Mouse (Mus musculus) kidney, postnatal 10 days (tissue): Measurements from ENCODE around the gene Zic5.

Source experiments
- DNase-seq: peaks from one replicate; pipeline ENCODE4 v3.0.0; 2021; ENCODE audit warnings: mixed read lengths

Gene Zic5

DNA sequence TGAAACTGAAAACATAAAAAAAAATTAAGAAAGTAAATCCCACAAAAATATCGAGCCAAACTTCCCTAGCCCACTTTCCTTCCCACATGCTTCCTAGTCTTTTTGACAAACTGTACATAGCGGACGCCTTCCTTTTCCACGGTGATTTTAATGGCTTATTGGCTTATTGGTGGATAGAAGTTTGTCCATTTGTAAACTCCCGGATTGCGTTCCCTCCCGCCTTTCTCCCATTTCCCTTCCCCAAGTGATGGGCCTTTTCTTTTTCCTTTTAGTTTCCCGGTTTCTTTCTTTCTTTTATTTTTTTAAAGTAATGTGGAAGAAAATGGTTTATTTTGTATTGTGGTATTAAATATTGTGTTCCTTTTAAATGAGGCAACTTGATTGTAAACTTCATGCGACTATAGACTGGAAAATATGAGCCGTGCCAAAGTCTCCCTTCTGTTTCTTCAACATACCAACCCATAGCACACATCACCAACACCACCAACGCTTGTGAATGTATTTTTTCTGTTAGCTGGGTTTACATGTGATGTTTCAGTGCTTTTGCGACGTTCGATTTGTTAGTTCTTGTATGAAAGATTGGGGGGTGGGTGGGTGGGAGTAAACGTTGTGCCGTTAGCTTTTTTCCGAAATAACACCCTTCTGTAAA lies 14.1 kb upstream of the Zic5 start:
- no peak for DNase-seq

DNA sequence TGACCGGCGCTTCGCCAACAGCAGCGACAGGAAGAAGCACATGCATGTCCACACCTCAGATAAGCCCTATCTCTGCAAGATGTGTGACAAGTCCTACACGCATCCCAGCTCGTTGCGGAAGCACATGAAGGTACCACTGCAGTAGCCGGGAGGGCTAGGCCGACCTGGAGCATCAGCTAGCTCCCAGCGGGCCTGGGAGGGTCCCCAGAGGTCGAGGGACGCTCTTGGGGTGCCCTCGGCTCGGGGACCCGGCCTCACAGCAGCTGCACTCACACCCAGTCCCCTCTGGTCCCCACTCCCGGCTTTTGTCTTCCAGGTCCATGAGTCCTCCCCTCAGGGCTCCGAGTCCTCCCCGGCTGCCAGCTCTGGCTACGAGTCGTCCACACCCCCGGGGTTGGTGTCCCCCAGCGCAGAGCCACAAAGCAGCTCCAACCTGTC lies 13.1 kb upstream of the Zic5 start:
- DNase-seq = no peak

DNA sequence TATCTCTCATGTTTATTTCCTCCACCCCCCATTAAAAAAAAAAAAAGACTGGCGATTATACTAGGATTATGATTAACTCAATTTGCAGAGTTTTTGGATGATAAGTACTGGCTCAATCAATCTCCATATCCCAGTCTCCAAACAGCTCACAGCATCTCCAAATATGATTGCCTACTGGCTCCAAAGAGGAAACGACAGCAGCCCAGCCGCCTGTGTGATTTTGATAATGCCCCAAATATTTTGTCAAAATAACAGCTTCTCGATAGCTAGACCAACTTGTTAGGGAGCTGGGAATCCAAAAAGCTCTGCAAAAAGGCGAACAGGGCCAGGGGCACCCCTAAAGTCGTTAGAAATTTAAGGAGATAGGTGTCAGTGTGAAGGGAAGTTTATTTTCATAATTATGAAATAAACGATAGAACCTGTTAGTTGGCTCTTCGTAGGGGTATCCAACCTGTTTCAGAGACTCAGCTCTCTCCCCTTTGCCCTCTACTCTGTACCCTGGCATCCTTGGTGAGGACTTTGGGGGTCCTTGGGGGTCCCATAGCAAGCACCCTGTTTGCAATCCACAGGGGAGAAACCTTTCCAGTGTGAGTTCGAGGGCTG lies 12.6 kb upstream of the Zic5 start:
- DNase-seq = no peak

DNA sequence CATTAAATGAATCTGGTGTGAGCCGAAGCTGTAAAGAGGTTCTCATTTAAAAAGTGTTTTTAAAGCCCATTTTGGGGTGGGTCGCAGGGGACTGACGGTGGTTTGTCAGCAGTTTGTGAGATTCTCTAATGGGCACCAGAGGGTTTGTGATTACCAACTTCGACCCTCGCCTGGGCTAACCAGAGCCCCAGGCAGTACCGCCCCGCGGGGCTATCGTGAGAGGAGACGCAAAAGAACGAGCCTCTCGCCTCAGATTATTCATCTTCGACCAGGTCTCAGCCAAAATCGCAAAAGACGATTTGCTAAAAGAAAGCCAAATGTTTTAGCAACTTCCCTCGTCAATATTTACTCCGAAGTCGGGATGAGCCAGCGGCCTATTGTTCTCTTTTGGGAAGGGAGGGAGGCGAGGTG lies 11.8 kb upstream of the Zic5 start:
- DNase-seq = no peak

DNA sequence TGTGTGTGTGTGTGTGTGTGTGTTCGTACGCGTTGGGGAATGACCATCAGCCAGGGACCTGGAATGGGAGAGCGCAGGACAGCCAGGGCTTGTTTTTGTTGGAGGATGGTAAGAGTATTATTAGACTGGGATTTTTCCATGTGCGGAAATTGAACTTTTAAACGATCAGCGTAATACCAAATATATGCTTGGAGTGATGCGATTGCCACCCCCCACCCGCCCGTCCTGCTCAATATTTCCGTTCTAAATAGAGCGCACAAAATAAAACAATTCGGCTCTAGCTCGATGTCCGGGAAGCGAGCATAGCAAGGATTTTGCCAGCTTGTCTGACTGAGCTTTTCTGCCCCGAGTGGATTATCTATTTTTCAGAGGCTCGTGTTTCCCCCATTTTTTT lies 11.3 kb upstream of the Zic5 start:
- no peak for DNase-seq

DNA sequence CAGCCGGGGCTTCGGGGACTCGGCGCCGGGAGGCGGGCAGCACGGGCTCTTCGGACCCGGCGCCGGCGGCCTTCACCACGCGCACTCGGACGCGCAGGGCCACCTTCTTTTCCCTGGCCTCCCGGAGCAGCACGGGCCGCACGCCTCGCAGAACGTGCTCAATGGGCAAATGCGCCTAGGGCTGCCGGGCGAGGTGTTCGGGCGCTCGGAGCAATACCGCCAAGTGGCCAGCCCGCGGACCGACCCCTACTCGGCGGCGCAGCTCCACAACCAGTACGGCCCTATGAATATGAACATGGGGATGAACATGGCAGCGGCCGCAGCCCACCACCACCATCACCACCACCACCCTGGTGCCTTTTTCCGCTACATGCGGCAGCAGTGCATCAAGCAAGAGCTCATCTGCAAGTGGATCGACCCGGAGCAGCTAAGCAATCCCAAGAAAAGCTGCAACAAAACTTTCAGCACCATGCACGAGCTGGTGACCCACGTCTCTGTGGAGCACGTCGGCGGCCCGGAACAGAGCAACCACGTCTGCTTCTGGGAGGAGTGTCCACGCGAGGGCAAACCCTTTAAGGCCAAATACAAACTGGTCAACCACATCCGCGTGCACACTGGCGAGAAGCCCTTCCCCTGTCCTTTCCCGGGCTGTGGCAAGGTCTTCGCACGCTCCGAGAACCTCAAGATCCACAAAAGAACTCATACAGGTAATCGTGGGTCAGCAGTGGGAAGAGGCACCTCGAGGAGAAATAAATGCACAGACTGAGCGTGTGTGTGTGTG lies 10.8 kb upstream of the Zic5 start:
- peak; percentile 35 for DNase-seq

DNA sequence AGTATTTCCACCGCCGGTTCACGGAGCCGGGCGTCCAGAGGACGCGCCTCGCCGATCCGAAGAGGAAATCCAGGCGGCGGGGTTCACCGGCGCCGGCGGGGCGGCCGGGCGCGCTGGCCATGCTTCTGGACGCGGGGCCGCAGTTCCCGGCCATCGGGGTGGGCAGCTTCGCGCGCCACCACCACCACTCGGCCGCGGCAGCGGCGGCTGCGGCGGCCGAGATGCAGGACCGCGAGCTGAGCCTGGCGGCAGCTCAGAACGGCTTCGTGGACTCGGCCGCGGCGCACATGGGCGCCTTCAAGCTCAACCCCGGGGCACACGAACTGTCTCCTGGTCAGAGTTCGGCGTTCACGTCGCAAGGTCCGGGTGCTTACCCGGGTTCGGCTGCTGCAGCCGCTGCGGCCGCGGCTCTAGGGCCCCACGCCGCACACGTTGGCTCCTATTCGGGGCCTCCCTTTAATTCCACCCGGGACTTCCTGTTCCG lies 10.1 kb upstream of the Zic5 start:
- no peak for DNase-seq

DNA sequence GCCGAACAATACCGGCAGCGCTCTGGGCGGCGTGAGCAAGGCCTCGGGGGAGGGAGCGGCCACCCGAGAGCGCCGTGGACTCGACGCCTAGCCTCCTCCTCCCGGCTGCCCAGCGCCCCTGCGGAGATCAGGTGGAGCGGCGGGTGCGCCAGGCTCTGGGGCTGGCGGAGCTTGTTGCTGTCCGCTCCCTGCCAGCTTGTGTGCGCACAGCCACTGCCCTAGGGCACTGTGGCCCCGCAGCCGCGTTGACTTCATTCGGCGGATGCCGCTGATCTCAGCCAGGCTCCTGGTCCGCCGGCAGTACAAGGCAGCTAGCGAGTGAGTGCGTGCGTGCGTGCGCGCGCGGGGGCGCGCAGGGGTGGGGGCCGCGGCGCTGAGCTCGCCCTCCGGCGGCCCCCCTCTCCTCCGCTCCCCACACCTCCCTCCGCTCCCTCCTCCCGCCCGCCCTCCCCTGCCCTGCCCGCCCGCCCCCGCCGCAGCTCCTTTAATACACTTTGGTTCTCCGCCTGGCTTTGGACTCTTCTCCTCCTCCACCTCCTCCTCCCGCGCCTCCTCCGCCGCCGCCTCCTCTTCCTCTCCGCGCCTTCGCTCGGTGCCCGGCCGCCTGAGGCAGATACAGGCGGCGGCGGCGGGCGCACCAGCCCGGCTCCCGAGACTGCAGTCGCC lies 9.5 kb upstream of the Zic5 start, which contains the start of gene Zic2:
Gene Zic2 (plus strand): TSS at position 545 of the 666 bp plus-strand sequence.
- peak; percentile 49 for DNase-seq

DNA sequence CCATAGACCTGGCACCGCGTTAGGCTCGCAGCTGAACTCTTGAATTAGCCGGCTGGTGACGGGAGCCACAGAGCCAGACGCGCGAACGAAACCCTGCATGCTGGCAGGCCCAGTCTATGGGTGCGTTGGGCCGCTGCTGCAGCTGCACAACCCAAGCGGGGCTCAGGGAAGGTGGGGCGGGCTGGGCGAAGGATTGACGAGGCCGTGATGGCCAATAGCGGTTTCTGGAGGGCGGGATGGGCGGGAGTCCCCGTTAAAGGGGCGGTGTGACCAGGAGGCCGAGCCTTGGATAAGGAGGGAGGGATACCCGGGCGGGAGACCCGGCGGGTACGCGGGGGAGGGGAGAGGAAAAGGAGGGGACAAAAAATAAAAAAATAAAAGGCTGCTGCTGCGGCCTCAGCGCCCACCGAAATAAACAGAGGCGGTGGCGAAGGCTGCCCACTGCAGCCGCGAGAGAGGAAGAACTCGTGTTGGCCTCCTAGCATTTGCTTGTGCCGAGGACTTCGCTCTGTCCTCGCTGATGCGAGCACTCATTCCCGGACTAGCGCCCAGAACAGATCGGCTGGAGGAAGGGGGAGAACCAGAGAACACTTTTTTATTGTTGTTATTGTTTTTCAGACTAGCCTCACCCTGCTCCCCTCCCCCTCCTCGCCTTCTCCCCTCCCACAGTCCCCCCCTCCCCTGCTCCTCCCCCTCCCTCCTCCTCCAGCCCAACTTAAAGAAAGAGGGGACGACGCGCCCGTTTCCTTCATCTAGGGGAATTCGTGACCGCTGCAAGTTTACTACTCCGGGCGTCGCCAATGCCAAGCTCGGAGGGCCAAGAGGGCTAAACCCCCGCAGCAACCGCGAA lies 8.8 kb upstream of the Zic5 start:
- no peak for DNase-seq

DNA sequence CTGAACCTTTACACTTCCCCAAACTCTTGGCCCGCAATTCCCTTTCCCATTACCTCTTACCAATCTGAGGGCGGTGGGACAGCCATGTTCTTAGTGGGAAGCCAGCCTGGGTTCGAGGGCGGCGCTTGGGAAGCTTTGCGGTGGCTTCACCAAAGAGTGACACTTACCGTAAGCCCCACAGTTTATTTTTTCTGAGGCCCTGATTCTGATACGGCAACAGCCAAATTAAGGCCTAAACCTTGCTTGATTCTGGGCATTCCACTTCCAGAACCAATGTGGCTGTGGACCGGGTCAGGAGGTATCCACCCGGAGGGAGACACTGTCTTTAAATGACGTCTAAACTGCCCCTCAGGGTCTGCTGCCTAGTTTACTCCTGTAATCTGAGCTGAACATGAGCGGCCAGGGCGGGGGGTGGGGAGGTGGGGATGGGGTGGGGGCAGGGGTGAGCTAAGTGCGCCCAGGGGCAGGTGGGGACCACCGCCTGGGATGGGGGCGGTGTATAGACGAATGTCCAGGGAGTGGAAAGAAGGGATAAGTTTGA lies 7.8 kb upstream of the Zic5 start:
- no peak for DNase-seq

DNA sequence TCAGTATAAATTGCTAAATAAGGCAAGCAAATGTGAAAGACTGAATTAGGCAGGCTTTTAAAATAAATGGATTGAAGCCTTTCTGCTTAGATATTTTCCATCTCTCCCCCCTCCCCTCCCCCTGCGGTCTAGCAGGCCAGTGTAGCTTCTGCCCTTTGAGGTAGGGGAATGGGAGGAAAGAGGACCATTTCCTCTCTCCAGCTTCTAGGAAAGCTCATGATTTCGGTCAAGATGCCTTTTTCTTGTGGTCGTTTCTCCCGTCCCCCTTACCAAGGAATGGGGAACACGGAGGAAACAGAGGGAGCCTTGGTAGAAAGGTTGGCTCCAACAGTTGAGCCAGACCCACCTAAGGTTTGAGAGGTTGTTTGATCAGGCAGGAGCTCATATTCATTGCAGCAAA lies 7.2 kb upstream of the Zic5 start:
- DNase-seq = no peak

DNA sequence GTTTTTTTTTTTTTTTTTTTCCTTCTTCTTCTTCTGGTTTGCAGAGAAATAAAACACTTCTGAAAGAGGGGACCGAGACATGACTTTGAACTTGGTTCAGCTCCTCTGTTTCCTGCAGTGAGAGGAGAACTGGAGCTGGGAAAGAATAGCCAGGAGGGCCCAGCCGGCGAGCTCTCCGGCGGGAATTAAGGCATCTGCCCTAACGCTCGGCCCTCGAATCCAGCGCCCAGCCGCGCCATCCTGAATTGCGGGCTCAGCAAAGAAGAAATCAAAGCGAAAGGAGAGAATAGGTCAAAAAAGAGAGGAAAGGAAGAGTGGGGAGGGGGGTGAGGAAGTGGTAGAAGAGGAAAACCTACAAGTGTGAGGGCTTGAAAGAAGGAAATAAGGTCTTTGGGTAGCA lies 6.7 kb upstream of the Zic5 start:
- DNase-seq = no peak

DNA sequence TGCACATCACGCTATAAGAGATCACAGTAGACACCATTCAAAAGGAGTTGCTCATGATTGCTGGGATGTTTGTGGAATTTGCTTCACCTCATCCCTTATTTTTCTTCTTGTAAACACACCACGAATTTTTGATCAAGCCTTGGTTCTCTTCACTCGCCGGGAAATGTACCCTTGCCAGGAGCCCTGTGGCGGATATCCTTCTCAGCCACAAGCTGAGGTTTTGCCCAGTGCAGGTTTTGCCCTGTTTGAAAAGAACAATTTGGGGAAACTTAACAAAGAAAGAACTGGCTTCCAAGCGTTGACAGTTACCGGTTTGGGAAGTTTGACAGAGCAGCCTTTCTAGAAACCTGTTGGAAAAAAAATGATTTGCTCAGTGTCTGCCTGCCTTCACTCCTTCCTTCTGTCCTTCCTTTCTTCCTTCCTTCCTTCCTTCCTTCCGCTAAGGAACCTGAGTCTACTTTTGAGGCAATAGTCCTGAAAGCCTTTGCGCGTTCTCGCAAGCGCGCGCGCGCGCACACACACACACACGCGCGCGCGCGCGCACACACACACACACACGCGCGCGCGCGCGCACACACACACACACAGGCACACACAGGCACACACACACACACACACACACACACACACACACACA lies 6.1 kb upstream of the Zic5 start:
- DNase-seq = no peak

DNA sequence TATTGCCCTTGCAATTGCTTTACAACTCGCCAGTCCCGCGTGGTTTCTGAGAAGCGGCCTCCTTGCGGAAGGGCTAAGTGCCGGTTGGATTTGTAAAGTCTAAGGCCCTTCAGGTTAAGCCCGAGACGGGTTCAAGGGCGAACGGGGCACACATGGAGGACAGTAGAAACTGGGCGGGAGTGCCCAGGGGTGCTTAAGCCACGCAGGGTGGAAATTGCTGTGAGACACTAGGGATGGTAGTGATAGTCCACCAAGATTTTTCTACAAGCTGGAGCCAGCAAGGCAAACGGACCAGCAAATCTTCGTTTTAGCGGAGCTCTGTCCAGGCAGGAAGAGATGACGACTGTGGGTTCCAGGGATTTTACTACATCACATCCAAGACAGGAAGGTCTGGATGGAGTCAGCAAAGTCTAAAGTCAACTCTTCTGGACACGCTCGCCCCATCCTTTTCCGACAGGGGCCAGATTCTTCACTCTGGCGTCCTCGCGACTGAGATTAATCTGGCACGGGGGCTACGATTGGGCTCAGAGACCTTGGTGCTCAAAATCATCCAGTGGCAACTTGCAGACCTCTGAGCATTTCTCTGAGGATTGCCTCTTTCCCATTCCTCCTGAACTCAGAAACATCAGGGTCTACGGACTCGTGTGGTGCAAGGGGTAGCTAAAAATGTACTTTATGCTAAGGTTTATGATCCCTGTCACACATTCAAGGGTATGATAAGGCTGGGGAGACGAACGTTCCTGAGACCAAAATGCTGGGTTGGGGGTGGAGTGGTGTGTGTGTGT lies 3.7 kb upstream of the Zic5 start:
- DNase-seq = no peak

DNA sequence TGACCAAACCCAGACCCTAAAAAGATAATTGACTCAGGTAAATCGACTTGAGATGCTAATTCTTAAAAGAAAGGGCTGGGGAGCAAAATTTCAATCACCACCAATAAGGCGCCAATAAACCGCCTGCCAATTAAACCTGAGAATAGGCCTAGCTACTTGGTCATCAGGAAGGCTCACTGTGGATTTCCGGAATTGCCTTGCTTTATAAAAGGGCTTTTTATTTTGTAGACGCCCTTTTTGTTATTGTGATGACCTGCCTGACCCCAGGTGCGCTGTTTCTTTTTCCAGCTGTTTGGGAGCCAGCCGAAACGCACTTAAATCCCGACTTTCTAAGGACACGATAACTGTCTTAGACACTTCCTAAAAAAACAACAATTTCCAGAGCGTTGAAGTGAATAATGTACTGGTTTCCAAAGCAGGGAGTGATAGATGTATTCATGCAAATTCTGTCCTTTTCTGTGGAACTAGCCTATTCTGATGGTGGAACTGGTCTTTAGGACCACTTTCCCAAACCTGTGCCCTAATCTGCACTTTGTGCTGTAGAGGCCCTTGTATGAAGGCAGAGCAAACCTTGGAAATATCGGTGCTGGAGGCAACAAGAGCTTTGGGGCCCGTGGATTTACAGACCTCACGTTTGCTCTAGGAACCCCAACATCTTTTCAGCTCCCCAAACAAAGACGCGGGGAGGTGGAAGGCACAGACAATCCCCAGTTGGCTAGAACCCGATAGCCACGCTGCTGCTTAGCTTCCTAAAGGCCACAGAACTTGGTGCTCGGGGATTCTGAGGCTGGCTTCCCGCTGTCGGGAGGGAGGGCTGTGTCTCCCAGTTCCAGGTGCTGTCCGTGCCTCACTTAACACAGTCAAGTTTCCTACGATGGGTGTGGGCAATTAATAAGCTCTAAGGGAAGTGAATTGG lies 2.7 kb upstream of the Zic5 start:
- no peak for DNase-seq

DNA sequence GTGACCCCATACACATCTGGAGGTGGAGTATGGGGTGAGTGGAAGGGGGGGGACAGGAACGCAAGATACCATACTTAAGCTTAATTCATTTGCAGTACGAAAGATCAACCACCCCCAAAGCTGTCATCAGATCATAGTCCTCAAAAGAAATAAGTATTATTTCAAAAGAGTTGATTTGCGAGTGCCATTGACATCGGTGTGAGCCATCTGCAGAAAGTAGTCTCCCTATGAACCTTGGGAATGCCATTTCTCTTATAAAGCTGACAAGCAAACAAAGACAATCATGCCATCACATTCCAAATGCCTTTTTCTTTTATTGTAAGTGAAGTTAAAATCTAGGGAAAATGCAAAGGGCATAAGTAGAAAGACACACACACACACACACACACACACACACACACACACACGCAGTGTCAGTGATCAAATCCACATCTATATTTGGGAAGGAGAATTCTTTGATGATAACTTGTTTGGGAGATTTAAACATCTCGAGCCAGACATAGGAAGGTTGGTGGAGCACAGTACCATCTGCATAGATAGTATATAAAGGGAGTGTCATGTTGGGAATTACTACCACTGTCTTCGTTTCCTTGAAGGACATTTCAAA lies 1.4 kb upstream of the Zic5 start:
- no peak for DNase-seq

DNA sequence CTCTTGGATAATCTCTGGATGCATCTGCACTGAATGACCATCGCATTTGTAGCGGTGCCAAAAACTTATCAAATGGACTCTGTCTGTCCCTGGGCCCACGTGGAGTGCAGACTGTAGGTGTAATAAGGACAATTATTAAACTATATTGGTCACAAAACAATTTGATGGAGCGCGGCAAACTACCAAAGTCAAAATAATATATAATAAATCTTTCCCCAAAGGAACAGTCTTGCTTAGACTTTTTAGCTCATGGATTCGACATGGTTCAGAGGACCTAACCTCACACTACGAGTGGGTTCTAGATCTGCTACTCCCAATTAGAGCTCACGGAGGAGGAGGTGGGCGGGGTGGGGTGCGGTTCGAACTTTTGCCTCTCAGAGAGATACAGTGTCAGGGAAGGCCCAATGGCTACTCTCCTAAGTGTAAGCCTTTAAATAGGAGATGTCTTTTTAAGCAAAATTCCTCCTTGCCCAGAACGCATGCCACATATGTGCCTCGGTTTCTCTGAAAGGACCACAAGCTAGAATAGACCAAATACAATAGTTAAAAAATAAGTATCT lies 534 bp upstream of the Zic5 start:
- DNase-seq = no peak

DNA sequence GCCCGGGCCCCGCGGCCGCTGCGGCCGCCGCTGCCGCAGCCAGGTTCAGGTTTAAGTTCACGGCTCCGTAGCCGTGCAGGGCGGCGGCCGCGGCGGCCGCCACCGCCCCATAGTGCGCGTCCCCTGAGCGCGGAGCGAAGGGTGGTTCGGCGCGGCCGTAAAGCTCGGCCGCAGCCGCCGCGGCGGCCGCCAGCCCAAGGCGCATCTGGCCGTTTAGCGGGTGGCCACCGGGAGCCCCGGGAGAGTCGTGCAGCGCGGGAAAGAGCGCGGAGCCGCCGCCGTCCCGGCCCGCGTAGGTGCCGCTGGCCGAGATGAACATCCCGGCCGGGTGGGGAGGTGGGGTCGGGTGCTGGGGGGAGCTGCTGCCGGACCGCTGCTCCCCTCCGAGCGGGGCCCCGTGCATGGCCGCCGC lies 1.1 kb downstream of the Zic5 start:
- no peak for DNase-seq
